Mouse (Mus musculus) MEL (cell line): ENCODE measurements around the gene Amigo3.

Experiments
- CHD1 ChIP-seq: IDR thresholded peaks from 2 replicates; pipeline ENCODE4 v1.6.1; 2012; ENCODE audit warnings: low read depth, mild to moderate bottlenecking, inconsistent platforms, low read length, improper control_type of control experiment
- CTCF ChIP-seq, 3 experiments: IDR thresholded peaks in 2 of 3; conservative IDR thresholded peaks in 1 of 3; 2 replicates each; pipeline ENCODE4 v1.5.1; 2011 to 2012; ENCODE audit warnings: low read length in 3 of 3, low read depth in 2 of 3, mild to moderate bottlenecking in 2 of 3, improper control_type of control experiment in 1 of 3, inconsistent platforms in 1 of 3, mixed read lengths in 1 of 3, moderate library complexity in 1 of 3; ENCODE audit not compliant: control insufficient read depth in 1 of 3, insufficient read depth in 1 of 3, poor library complexity in 1 of 3, severe bottlenecking in 1 of 3
- GATA1 ChIP-seq: IDR thresholded peaks from 2 replicates; pipeline ENCODE4 v1.6.1; 2011; ENCODE audit warnings: low read depth, low read length, improper control_type of control experiment
- MYB ChIP-seq: IDR thresholded peaks from 2 replicates; pipeline ENCODE4 v1.6.1; 2011; ENCODE audit warnings: mild to moderate bottlenecking, low read depth, low read length, improper control_type of control experiment
- POLR2A ChIP-seq, 2 experiments: IDR thresholded peaks; 2 replicates each; pipeline ENCODE4 v1.6.1; 2011 to 2012; ENCODE audit warnings: low read length in 2 of 2, mild to moderate bottlenecking in 2 of 2, control low read depth in 1 of 2, improper control_type of control experiment in 1 of 2, low read depth in 1 of 2, moderate library complexity in 1 of 2; ENCODE audit not compliant: control insufficient read depth in 1 of 2, insufficient read depth in 1 of 2, poor library complexity in 1 of 2
- RCOR1 ChIP-seq: IDR thresholded peaks from 2 replicates; pipeline ENCODE4 v1.6.1; 2012; ENCODE audit warnings: low read depth, mild to moderate bottlenecking, inconsistent platforms, low read length, improper control_type of control experiment
- SIN3A ChIP-seq: IDR thresholded peaks from 2 replicates; pipeline ENCODE4 v1.6.1; 2012; ENCODE audit warnings: low read length, improper control_type of control experiment, inconsistent platforms
- UBTF ChIP-seq: IDR thresholded peaks from 2 replicates; pipeline ENCODE4 v1.6.1; 2012; ENCODE audit warnings: low read depth, mild to moderate bottlenecking, inconsistent platforms, low read length, improper control_type of control experiment, moderate library complexity, borderline replicate concordance; ENCODE audit not compliant: insufficient read depth
- ZNF384 ChIP-seq: IDR thresholded peaks from 2 replicates; pipeline ENCODE4 v1.6.1; 2012; ENCODE audit warnings: low read depth, mild to moderate bottlenecking, inconsistent platforms, low read length, improper control_type of control experiment

- no peak for TF ChIP-seq ZNF384
- TF ChIP-seq CHD1, result no peak
- TF ChIP-seq SIN3A, result no peak
- no peak for TF ChIP-seq CTCF (IDR thresholded peaks at IDR 0.05 in 2 of 3, conservative IDR thresholded peaks at IDR 0.05 in 1 of 3; ENCODE audit: control insufficient read depth in 1 of 3, insufficient read depth in 1 of 3, low read depth in 2 of 3, low read length in 3 of 3, poor library complexity in 1 of 3, severe bottlenecking in 1 of 3)
- TF ChIP-seq GATA1, result no peak
- no peak for TF ChIP-seq MYB
- no peak for TF ChIP-seq POLR2A (IDR thresholded peaks at IDR 0.05; ENCODE audit: control insufficient read depth in 1 of 2, insufficient read depth in 1 of 2, low read depth in 1 of 2, low read length in 2 of 2, poor library complexity in 1 of 2)
- TF ChIP-seq RCOR1, result no peak
- no peak for TF ChIP-seq UBTF
Observed at GRCm38 (mm10) chr9:108093586-108093985, 40.6 kb downstream of the Amigo3 start.
